Mouse (Mus musculus) G1E (cell line): ENCODE data around the gene Tmem219. TPM values are rescaled to one million over a fixed set of nuclear protein-coding genes. Genes with fewer than 3 reads are reported as not detected.

Source experiments
- ATAC-seq: 2 replicates; pipeline ENCODE4 v1.8.0; 2016; ENCODE audit warnings: mild to moderate bottlenecking; ENCODE audit not compliant: insufficient number of reproducible peaks, poor library complexity, low FRiP score, severe bottlenecking; ENCODE audit errors: extremely low read depth
- DNase-seq: peaks from one replicate; pipeline ENCODE4 v3.0.0; 2012; ENCODE audit warnings: low spot score
- H3K27me3 ChIP-seq: 2 replicates; pipeline ENCODE4 v1.6.1; 2012; ENCODE audit warnings: mild to moderate bottlenecking, low read length, inconsistent platforms; ENCODE audit not compliant: insufficient read depth
- H3K36me3 ChIP-seq: replicated peaks from 2 replicates; pipeline ENCODE3; 2012; ENCODE audit warnings: mild to moderate bottlenecking, inconsistent platforms
- H3K4me1 ChIP-seq: 2 replicates; pipeline ENCODE4 v1.6.1; 2012; ENCODE audit warnings: low read depth, low read length, inconsistent platforms, mixed read lengths; ENCODE audit not compliant: insufficient read depth
- H3K4me3 ChIP-seq: 2 replicates; pipeline ENCODE4 v1.5.1; 2012; ENCODE audit warnings: low read depth, mild to moderate bottlenecking, inconsistent platforms, low read length, moderate library complexity, mixed read lengths
- H3K9me3 ChIP-seq: replicated peaks from 2 replicates; pipeline ENCODE4 v1.6.1; 2012; ENCODE audit warnings: inconsistent platforms
- CTCF ChIP-seq: IDR thresholded peaks from 2 replicates; pipeline ENCODE4 v1.5.1; 2012; ENCODE audit warnings: low read depth, low read length, inconsistent platforms, mixed read lengths
- GATA1 ChIP-seq: IDR thresholded peaks from 2 replicates; pipeline ENCODE4 v1.6.1; 2012; ENCODE audit warnings: borderline replicate concordance, low read length, inconsistent platforms, mixed read lengths
- GATA2 ChIP-seq: IDR thresholded peaks from 2 replicates; pipeline ENCODE4 v1.6.1; 2012; ENCODE audit warnings: low read depth, low read length, inconsistent platforms, borderline replicate concordance
- POLR2AphosphoS5 ChIP-seq: IDR thresholded peaks from 2 replicates; pipeline ENCODE4 v1.6.1; 2012; ENCODE audit warnings: low read depth, low read length, inconsistent platforms; ENCODE audit not compliant: insufficient replicate concordance
- TAL1 ChIP-seq: conservative IDR thresholded peaks from 2 replicates; pipeline ENCODE4 v1.6.1; 2012; ENCODE audit warnings: low read depth, low read length, inconsistent platforms, mixed read lengths
- polyA plus RNA-seq: library from polyadenylated mRNA; stranded (reverse); fragments of >175 nt; gene quantifications from 2 replicates; pipeline ENCODE4 v1.2.3, GENCODE M21; 2012
- total RNA-seq, 2 experiments: library from RNA; stranded (forward) in 1 of 2; stranded (reverse) in 1 of 2; fragments of 200-1000 nt in 1 of 2; fragments of >200 nt in 1 of 2; fragmentation: Nextera tagmentation in 1 of 2; gene quantifications; 2 replicates each; pipeline ENCODE4 v1.2.3; 2014 to 2017

Gene Tmem219
- total and polyA plus RNA-seq, 3 experiments: 32.9 to 66.6 (median 38.7) TPM

DNA sequence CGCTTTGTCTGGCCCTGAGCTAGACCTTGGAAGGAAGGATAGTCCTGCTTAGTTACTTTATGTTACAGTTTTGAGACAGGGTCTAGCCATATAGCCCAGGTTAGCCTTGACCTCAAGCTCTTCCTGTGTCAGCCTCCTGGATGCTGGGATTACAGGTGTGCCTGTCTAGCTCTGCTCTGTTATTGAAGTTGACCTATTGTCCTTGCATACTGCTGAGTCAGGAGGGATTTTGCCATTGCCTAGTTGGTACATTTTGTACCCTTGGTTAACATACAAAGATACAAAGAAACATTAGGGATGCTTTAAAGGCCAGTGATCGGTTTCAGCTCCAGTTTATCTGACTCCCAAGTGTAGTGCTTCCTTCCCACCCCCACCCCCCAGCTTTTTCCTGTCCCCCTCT is 9.9 kb upstream of the Tmem219 start:
- TF ChIP-seq TAL1: no peak
- TF ChIP-seq GATA1: no peak
- no peak for TF ChIP-seq CTCF
- no peak for TF ChIP-seq GATA2
- no peak for TF ChIP-seq POLR2AphosphoS5
- no peaks in the 10 kb centered on the region for H3K9me3 ChIP-seq
- peaks cover 77% of the 10 kb centered on the region for H3K36me3 ChIP-seq
- peaks cover 35% of the 10 kb centered on the region for H3K4me1 ChIP-seq
- DNase-seq (no peak), ATAC-seq (no peak)
- H3K4me3 ChIP-seq: no peak overlapping the region
- no peaks in the 10 kb centered on the region for H3K27me3 ChIP-seq

- H3K36me3 ChIP-seq: peaks cover 42% of the 10 kb centered on the region
- H3K4me1 ChIP-seq: peaks cover 65% of the 10 kb centered on the region
- H3K4me3 ChIP-seq: peak overlapping the region; percentile 83
- H3K27me3 ChIP-seq: no peaks in the 10 kb centered on the region
- no peak for DNase-seq
- no peaks in the 10 kb centered on the region for H3K9me3 ChIP-seq
- no peak for ATAC-seq
- TF ChIP-seq CTCF (no peak), GATA1 (no peak), TAL1 (no peak), GATA2 (no peak), POLR2AphosphoS5 (no peak)
Measured at GRCm38 (mm10) chr7:126929046-126929445, 6.3 kb upstream of the Tmem219 start.

- H3K4me3 ChIP-seq: peak within 1 kb of the TSS; percentile 83
- no peak for TF ChIP-seq GATA2
- TF ChIP-seq TAL1: no peak
- TF ChIP-seq CTCF: no peak
- TF ChIP-seq POLR2AphosphoS5: no peak
- TF ChIP-seq GATA1: no peak
- DNase-seq: peak; percentile 98
- H3K36me3 ChIP-seq: peaks cover 38% of the 10 kb centered on the region
- H3K9me3 ChIP-seq: no peaks in the 10 kb centered on the region
- H3K27me3 ChIP-seq: no peaks in the 10 kb centered on the region
- H3K4me1 ChIP-seq: peaks cover 70% of the 10 kb centered on the region
- peak; percentile 59 for ATAC-seq
Measured at GRCm38 (mm10) chr7:126928384-126929037, 5.8 kb upstream of the Tmem219 start, which contains the start of gene Kctd13. TSS of gene Kctd13 (plus strand) at chr7:126928879.

- no peaks in the 10 kb centered on the region for H3K27me3 ChIP-seq
- peaks cover 16% of the 10 kb centered on the region for H3K36me3 ChIP-seq
- TF ChIP-seq TAL1 (no peak), GATA2 (no peak), GATA1 (no peak)
- peaks cover 64% of the 10 kb centered on the region for H3K4me1 ChIP-seq
- peak; percentile 54 for ATAC-seq
- H3K4me3 ChIP-seq: no peak overlapping the region; the same call in 1 of the 2 replicates
- H3K9me3 ChIP-seq: no peaks in the 10 kb centered on the region
- DNase-seq: peak; percentile 47
Measured at GRCm38 (mm10) chr7:126926299-126926698, 3.6 kb upstream of the Tmem219 start.

DNA sequence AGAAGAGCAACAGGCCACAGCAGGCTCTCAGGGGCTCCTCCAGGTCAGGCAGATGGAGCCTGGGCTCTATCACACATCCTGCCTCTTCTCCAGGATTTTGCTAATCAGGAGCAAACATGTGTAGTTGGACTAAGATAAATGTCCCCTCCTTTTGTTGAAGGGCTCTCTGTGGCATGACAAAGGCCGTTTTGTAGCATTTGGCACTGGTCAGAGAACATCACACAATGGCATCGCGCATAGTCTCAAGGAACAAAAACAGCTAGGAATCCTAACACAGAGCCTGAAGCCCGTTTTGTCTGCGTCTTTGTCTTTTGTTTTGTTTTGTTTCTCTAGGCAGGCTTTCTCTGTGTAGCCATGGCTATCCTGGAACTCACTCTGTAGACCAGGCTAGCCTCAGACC is 1.3 kb upstream of the Tmem219 start:
- no peak for DNase-seq
- Histone ChIP-seq H3K4me3 (no peak overlapping the region), H3K9me3 (no peaks in the 10 kb centered on the region), H3K4me1 (peaks cover 42% of the 10 kb centered on the region), H3K36me3 (no peaks in the 10 kb centered on the region), H3K27me3 (no peaks in the 10 kb centered on the region)
- no peak for TF ChIP-seq POLR2AphosphoS5
- TF ChIP-seq CTCF: no peak
- no peak for TF ChIP-seq GATA1
- TF ChIP-seq TAL1: no peak
- no peak for TF ChIP-seq GATA2
- ATAC-seq: no peak

GRCm38 (mm10) chr7:126921563-126921962 is 1.2 kb downstream of the Tmem219 start:
- H3K36me3 ChIP-seq: no peaks in the 10 kb centered on the region
- no peak overlapping the region for H3K4me3 ChIP-seq
- DNase-seq (no peak), ATAC-seq (no peak)
- no peaks in the 10 kb centered on the region for H3K27me3 ChIP-seq
- no peaks in the 10 kb centered on the region for H3K9me3 ChIP-seq
- peaks cover 28% of the 10 kb centered on the region for H3K4me1 ChIP-seq
- TF ChIP-seq GATA2: no peak
- no peak for TF ChIP-seq GATA1
- TF ChIP-seq POLR2AphosphoS5: no peak
- no peak for TF ChIP-seq TAL1
- no peak for TF ChIP-seq CTCF
